Mouse (Mus musculus) lung, adult 2 months (tissue): ENCODE measurements around the gene Rab5a.

Experiments
- CTCF ChIP-seq: fragments of 200-500 bp; IDR thresholded peaks from 2 replicates; pipeline ENCODE4 v1.5.1; 2011; ENCODE audit warnings: mild to moderate bottlenecking, low read length, control low read depth; ENCODE audit not compliant: insufficient read depth
- POLR2A ChIP-seq: fragments of 200-500 bp; IDR thresholded peaks from 2 replicates; pipeline ENCODE4 v1.6.1; 2011; ENCODE audit warnings: low read depth, mild to moderate bottlenecking, control low read depth, low read length, borderline replicate concordance; ENCODE audit errors: extremely low read depth

DNA sequence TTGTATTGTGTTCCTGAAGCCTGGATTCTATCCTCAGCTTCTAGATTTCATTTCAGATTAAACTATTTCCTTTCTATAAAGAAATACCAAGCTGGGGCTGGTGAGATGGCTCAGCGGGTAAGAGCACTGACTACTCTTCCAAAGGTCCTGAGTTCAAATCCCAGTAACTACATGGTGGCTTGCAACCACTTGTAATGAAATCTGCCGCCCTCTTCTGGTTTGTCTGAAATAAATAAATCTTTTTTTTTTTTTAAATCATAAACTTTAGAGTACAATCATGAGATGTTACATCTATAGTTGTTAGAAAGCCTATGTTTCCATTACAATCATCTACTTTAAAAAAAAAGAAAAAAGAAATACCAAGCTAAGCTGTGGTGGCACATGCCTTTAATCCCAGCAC lies 23.9 kb downstream of the Rab5a start:
- TF ChIP-seq CTCF, result no peak
- TF ChIP-seq POLR2A, result no peak
